Mouse (Mus musculus): ENCODE measurements at regions not wholly inside any gene's neighbourhood (a gene's known extent, or its start where the extent isn't known, plus 50 kb on each side); places are given as distances from the start of the nearest gene placed in this dataset.

- no peak for DNase-seq (ENCODE audit: low read depth, low spot score)
- Histone ChIP-seq H3K9me3 (ENCODE audit: control insufficient read depth, insufficient read depth, low read depth, low read length) (no peaks in the 10 kb centered on the region), H3K27ac (ENCODE audit: insufficient read depth, low read depth, low read length, poor library complexity, severe bottlenecking) (no peak overlapping the region), H3K9ac (ENCODE audit: insufficient read depth, low read depth, low read length, poor library complexity, severe bottlenecking) (no peak overlapping the region), H3K4me3 (ENCODE audit: insufficient read depth in 1 of 2, low read depth in 1 of 2, low read length in 2 of 2, poor library complexity in 1 of 2, severe bottlenecking in 1 of 2) (no peak overlapping the region), H3K4me1 (ENCODE audit: control insufficient read depth in 2 of 2, insufficient read depth in 2 of 2, low read length in 2 of 2, poor library complexity in 1 of 2) (no peaks in the 10 kb centered on the region), H3K36me3 (ENCODE audit: control insufficient read depth, insufficient read depth, low read length, poor library complexity, severe bottlenecking) (no peaks in the 10 kb centered on the region)
- in situ Hi-C loops (cut with MboI; ENCODE audit: low sequenced_read_pairs in 2 of 2, unreplicated experiment in 2 of 2) = no loop called here
- TF ChIP-seq ZC3H11A (IDR thresholded peaks at IDR 0.05; ENCODE audit: borderline replicate concordance, low read depth, low read length) (no peak), ZNF384 (IDR thresholded peaks at IDR 0.05; ENCODE audit: low read depth, low read length) (no peak), HCFC1 (IDR thresholded peaks at IDR 0.05; ENCODE audit: borderline replicate concordance, insufficient read depth, low read length) (no peak), CHD2 (IDR thresholded peaks at IDR 0.05; ENCODE audit: low read depth, low read length) (no peak), MAFK (IDR thresholded peaks at IDR 0.05; ENCODE audit: insufficient read depth, low read depth, low read length) (no peak)
Observed at GRCm38 (mm10) chr14:97596694-97597093, 572.9 kb downstream of the Dach1 start.

DNA sequence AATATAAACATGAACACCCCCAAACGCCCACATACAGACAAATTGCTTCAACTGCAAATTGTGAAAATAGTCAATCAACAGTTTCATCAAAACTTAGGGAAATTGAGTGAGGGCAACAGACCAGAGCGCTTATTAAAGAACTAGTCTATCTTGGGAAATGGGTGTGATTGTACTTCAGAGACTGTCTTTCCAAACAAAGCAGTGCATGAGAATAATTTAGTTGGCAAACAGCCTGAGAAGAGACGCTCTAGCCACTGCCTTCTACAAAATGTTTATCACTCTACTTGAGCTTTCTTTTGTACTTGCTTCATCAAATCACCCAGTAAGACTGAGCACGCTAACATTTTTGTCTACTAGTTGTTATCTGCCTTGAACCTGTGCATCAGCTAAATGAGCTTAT lies 581.0 kb downstream of the Dach1 start:
- in situ Hi-C loops (cut with MboI; ENCODE audit: low sequenced_read_pairs in 2 of 2, unreplicated experiment in 2 of 2) = no loop called here
- H3K9ac ChIP-seq (ENCODE audit: insufficient read depth, low read depth, low read length, poor library complexity, severe bottlenecking) = no peak overlapping the region
- DNase-seq (ENCODE audit: low read depth, low spot score) = no peak
- no peaks in the 10 kb centered on the region for H3K9me3 ChIP-seq (ENCODE audit: control insufficient read depth, insufficient read depth, low read depth, low read length)
- no peak overlapping the region for H3K27ac ChIP-seq (ENCODE audit: insufficient read depth, low read depth, low read length, poor library complexity, severe bottlenecking)
- no peak for TF ChIP-seq HCFC1 (IDR thresholded peaks at IDR 0.05; ENCODE audit: borderline replicate concordance, insufficient read depth, low read length)
- TF ChIP-seq MAFK (IDR thresholded peaks at IDR 0.05; ENCODE audit: insufficient read depth, low read depth, low read length) = no peak
- no peak for TF ChIP-seq ZC3H11A (IDR thresholded peaks at IDR 0.05; ENCODE audit: borderline replicate concordance, low read depth, low read length)
- no peak for TF ChIP-seq CHD2 (IDR thresholded peaks at IDR 0.05; ENCODE audit: low read depth, low read length)
- no peak for TF ChIP-seq ZNF384 (IDR thresholded peaks at IDR 0.05; ENCODE audit: low read depth, low read length)
- no peaks in the 10 kb centered on the region for H3K4me1 ChIP-seq (ENCODE audit: control insufficient read depth in 2 of 2, insufficient read depth in 2 of 2, low read length in 2 of 2, poor library complexity in 1 of 2)
- no peak overlapping the region for H3K4me3 ChIP-seq (ENCODE audit: insufficient read depth in 1 of 2, low read depth in 1 of 2, low read length in 2 of 2, poor library complexity in 1 of 2, severe bottlenecking in 1 of 2)
- H3K36me3 ChIP-seq (ENCODE audit: control insufficient read depth, insufficient read depth, low read length, poor library complexity, severe bottlenecking) = no peaks in the 10 kb centered on the region

DNA sequence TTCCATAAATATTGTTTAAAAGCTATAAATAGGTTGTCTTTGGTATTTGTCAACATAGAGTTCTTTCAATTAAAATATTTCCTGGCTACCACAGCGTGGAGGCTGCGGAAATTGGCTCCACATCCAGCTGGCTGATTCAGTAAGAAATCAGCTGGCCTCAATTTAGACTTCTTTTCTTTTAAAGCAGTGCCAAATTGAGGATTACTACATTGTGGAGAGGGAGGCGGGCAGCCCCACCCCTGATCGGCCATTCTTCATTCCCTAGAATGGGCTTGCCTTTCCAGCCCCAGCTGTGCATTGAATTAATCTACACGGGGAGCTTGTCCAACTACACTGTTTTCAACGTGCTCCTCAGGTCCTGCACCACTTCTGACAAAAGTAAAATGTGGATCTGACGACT lies 581.4 kb downstream of the Dach1 start:
- in situ Hi-C loops (cut with MboI; ENCODE audit: low sequenced_read_pairs in 2 of 2, unreplicated experiment in 2 of 2) = no loop called here
- H3K27ac ChIP-seq (ENCODE audit: insufficient read depth, low read depth, low read length, poor library complexity, severe bottlenecking) = no peak overlapping the region
- no peak for DNase-seq (ENCODE audit: low read depth, low spot score)

DNA sequence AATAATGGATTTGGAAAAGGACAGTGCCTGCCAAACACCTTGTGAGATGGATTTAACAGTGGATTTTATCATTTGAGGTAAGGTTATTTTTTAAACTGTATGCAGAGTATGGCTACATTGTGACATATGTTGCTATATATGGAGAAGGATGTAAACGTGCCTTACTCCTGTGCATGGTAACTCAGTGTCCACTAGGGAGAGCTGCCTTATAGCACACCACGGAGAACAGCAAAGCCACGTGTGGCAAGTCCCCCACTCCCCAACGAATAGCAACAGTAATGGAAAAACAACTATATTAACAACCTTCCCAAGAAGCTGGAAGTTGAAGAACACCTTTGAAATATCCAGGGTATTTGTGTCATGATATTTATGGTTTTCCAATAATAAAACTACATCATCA lies 582.6 kb downstream of the Dach1 start:
- H3K9me3 ChIP-seq (ENCODE audit: control insufficient read depth, insufficient read depth, low read depth, low read length) = no peaks in the 10 kb centered on the region
- H3K9ac ChIP-seq (ENCODE audit: insufficient read depth, low read depth, low read length, poor library complexity, severe bottlenecking) = no peak overlapping the region
- H3K36me3 ChIP-seq (ENCODE audit: control insufficient read depth, insufficient read depth, low read length, poor library complexity, severe bottlenecking) = no peaks in the 10 kb centered on the region
- no peak overlapping the region for H3K4me3 ChIP-seq (ENCODE audit: insufficient read depth in 1 of 2, low read depth in 1 of 2, low read length in 2 of 2, poor library complexity in 1 of 2, severe bottlenecking in 1 of 2)
- no peak for TF ChIP-seq ZC3H11A (IDR thresholded peaks at IDR 0.05; ENCODE audit: borderline replicate concordance, low read depth, low read length)
- TF ChIP-seq HCFC1 (IDR thresholded peaks at IDR 0.05; ENCODE audit: borderline replicate concordance, insufficient read depth, low read length) = no peak
- TF ChIP-seq MAFK (IDR thresholded peaks at IDR 0.05; ENCODE audit: insufficient read depth, low read depth, low read length) = no peak
- no peak for TF ChIP-seq CHD2 (IDR thresholded peaks at IDR 0.05; ENCODE audit: low read depth, low read length)
- TF ChIP-seq ZNF384 (IDR thresholded peaks at IDR 0.05; ENCODE audit: low read depth, low read length) = no peak
- DNase-seq (ENCODE audit: low read depth, low spot score) = no peak
- no peaks in the 10 kb centered on the region for H3K4me1 ChIP-seq (ENCODE audit: control insufficient read depth in 2 of 2, insufficient read depth in 2 of 2, low read length in 2 of 2, poor library complexity in 1 of 2)
- no peak overlapping the region for H3K27ac ChIP-seq (ENCODE audit: insufficient read depth, low read depth, low read length, poor library complexity, severe bottlenecking)
- in situ Hi-C loops (cut with MboI; ENCODE audit: low sequenced_read_pairs in 2 of 2, unreplicated experiment in 2 of 2) = no loop called here

More for the DNA sequence above, 581.4 kb downstream of the Dach1 start:
- no peaks in the 10 kb centered on the region for H3K36me3 ChIP-seq (ENCODE audit: control insufficient read depth, insufficient read depth, low read length, poor library complexity, severe bottlenecking)
- TF ChIP-seq ZC3H11A (IDR thresholded peaks at IDR 0.05; ENCODE audit: borderline replicate concordance, low read depth, low read length) (no peak), HCFC1 (IDR thresholded peaks at IDR 0.05; ENCODE audit: borderline replicate concordance, insufficient read depth, low read length) (no peak)
- no peak overlapping the region for H3K4me3 ChIP-seq (ENCODE audit: insufficient read depth in 1 of 2, low read depth in 1 of 2, low read length in 2 of 2, poor library complexity in 1 of 2, severe bottlenecking in 1 of 2)
- no peaks in the 10 kb centered on the region for H3K9me3 ChIP-seq (ENCODE audit: control insufficient read depth, insufficient read depth, low read depth, low read length)
- H3K9ac ChIP-seq (ENCODE audit: insufficient read depth, low read depth, low read length, poor library complexity, severe bottlenecking) = no peak overlapping the region
- H3K4me1 ChIP-seq (ENCODE audit: control insufficient read depth in 2 of 2, insufficient read depth in 2 of 2, low read length in 2 of 2, poor library complexity in 1 of 2) = no peaks in the 10 kb centered on the region

DNA sequence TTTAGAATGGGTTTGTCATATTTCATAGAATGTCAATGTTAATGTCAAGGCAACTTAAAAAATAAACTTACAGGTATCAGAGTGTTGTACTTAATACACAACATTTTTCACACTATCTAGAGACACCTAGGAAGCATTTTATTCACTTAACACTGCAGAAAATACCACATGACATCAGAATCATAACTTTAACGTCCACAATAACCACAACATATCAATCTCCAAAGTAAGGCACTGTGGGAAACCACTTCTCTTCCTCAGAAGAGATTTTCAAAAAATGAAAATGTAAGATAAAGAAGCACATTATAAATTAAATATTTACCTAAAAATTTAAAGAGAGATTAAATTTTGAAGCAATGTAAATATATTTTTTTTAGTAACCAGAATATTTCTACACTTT lies 599.3 kb downstream of the Dach1 start:
- DNase-seq (ENCODE audit: low read depth, low spot score) = no peak
- Histone ChIP-seq H3K4me3 (ENCODE audit: insufficient read depth in 1 of 2, low read depth in 1 of 2, low read length in 2 of 2, poor library complexity in 1 of 2, severe bottlenecking in 1 of 2) (no peak overlapping the region), H3K27ac (ENCODE audit: insufficient read depth, low read depth, low read length, poor library complexity, severe bottlenecking) (no peak overlapping the region), H3K9ac (ENCODE audit: insufficient read depth, low read depth, low read length, poor library complexity, severe bottlenecking) (no peak overlapping the region), H3K36me3 (ENCODE audit: control insufficient read depth, insufficient read depth, low read length, poor library complexity, severe bottlenecking) (no peaks in the 10 kb centered on the region), H3K4me1 (ENCODE audit: control insufficient read depth in 2 of 2, insufficient read depth in 2 of 2, low read length in 2 of 2, poor library complexity in 1 of 2) (no peaks in the 10 kb centered on the region), H3K9me3 (ENCODE audit: control insufficient read depth, insufficient read depth, low read depth, low read length) (no peaks in the 10 kb centered on the region)
- TF ChIP-seq MAFK (IDR thresholded peaks at IDR 0.05; ENCODE audit: insufficient read depth, low read depth, low read length) = no peak
- no peak for TF ChIP-seq ZC3H11A (IDR thresholded peaks at IDR 0.05; ENCODE audit: borderline replicate concordance, low read depth, low read length)
- TF ChIP-seq CHD2 (IDR thresholded peaks at IDR 0.05; ENCODE audit: low read depth, low read length) = no peak
- no peak for TF ChIP-seq ZNF384 (IDR thresholded peaks at IDR 0.05; ENCODE audit: low read depth, low read length)
- no peak for TF ChIP-seq HCFC1 (IDR thresholded peaks at IDR 0.05; ENCODE audit: borderline replicate concordance, insufficient read depth, low read length)
- in situ Hi-C loops (cut with MboI; ENCODE audit: low sequenced_read_pairs in 2 of 2, unreplicated experiment in 2 of 2) = no loop called here
